Mouse (Mus musculus) erythroblast, embryonic 14.5 days (primary cell): ENCODE data around the gene Crk.

Experiments
- GATA1 ChIP-seq: IDR thresholded peaks from 2 replicates; pipeline ENCODE4 v1.6.1; 2012; ENCODE audit warnings: low read length, inconsistent platforms, mixed read lengths
- TAL1 ChIP-seq: IDR thresholded peaks from 3 replicates; pipeline ENCODE4 v1.6.1; 2012; ENCODE audit warnings: low read length, inconsistent platforms, mixed read lengths

DNA sequence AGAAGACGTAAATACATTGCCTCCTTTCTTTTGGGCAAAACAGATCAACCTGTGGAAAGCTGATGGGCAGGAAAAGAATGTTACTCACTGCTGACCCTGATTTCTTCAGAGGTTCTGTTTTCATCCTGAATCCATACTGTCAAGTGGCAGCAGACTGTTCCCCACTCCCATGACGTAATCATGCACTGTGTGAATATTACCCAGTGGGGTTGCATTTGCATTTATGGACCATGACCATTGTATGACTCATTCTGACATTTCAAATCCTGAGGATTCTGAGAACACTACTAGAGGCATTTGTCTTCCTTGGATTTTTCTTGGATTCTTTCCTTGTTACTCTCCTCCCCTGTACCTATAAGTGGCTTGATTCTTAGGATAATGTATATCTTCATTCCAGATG is 24.7 kb downstream of the Crk start:
- TF ChIP-seq GATA1 = no peak
- TF ChIP-seq TAL1 = no peak
